Mouse (Mus musculus) heart, adult 9 months (tissue): ENCODE results near the gene Cyp39a1.

Experiments
- DNase-seq, 2 experiments: peaks; one replicate each; pipeline ENCODE4 v3.0.0; 2022; ENCODE audit warnings: low spot score in 2 of 2

Cyp39a1 gene

DNA sequence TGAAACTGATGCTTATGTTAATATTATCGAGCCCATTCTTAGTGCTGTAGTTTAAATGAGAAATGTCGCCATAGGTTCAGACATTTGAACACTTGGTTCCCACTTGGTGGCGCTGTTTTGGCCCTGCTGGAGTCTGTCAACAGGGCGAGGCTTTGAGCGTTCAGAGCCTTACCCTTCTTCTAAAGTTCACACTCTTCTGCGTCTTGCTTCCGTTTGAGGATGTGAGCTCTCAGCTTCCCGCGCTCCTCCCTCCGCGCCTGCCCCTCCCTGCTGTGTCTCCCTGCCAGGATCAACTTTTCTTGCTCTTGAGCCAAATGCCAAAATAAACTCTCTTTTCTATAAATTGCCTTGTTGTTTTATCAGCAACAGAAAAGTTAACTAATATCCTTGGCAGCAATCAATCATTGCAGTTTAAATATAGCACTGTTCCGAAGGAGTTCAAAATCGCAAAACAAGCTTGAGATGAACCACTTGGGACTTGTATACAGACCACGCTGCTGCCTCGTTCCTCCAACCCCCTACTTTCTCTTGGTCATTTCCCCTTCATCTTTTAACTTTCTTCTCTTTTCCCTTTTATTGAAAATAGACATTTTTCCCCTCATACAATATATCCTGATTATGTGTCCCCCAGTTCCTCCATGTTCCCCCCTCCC, 91.5 kb downstream of the Cyp39a1 start:
- DNase-seq = peak; percentile 49 to 57

DNA sequence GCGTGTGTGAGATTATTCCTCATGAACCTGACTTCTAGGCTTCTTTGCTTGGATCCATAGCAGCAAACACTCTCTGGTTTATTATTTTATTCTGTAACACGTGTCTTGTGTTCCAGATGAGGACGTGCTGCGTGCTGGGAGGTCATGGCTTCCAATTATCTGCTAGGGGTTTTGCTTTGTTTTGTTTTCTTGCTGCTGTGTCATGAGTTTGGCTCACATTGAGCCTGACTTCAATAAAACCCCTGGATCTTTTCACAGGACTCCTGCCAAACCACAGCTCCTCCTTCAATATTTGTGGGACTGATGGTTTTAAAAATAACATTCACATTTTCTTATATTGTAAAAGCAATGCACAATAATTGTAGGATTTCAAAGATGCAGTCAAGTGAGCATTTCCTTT, 117.3 kb downstream of the Cyp39a1 start:
- peak; percentile 54 to 63 for DNase-seq

DNA sequence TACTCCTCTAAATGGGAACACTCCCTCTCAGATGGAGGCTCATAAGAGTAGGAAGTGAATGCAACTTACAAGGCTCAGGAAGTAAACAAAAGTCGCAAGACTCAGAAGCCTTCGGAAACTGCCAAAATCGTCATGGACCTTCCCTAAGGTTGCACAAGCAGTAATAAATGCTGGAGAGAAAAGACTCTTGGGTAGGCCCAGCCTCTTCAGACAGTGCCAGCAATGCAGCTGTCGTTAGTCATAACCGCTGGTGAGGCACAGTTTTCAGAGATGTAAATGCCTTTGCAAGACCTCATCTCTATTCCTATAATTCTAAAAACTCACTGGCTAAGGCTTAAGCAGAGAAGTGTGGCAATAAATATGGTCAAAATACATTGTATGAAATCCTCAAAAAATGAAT, 121.0 kb downstream of the Cyp39a1 start:
- DNase-seq = no peak

DNA sequence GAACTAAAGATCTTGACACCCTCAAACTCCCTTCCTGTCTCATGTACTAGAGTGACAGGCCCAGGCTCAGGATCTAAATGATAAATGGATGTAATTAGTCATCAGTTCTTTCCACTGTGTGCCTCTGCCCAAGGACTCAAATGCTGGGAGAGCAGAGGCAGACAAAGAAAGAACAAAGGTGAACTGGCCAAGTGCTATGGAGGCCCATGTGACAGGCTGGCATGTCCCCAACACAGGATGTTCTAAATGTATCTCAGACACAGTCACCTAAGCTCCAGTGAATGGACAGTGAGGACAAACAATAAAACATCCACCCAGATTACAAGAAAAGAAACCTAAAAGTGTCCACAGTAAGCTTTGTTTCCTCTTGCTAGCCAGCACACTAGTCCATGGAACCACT, 122.2 kb downstream of the Cyp39a1 start:
- DNase-seq = no peak

DNA sequence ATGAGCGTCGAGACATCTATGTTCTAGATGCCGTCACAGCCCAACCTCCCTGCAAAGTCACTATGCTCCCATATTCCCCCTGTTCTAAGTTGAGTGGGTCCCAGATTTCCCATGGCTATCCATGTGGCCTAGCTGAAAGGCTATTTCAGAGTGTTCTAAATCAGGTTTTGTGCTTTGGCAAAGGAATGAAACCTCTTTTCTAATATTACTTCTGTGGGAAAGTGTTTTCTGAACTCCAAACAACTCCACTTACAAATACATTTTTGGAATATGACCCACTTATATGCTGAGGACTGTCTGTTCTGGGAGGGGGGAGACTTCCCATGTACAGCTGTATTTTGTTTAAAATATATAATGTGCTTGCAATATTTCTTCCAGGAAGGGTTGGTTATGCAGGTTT, 124.5 kb downstream of the Cyp39a1 start:
- no peak for DNase-seq

DNA sequence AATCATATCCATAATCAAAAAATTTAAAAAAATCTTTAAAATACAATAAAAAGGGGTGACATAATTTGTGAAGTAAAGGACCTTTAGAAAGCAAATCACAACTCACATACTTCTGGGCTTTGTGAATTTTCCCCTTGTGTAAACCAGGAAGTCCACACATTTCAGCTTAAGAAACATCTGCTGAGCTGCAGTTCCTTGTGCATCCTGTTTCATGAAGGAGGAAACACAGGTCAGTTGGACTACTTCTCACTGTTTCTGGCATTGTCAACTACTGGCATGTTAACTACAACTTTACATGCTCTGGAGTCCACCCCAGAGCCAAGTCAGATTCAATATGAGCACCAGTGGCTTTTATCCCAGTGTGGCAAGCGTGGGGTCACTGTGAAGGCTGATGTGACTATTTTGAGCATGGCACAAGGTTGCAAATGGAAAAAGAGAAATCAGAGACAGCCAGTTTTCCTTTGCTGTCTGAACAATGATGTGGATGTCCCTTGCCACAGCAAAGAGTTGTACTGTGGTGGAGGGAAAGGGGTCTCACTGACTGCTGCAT, 127.6 kb downstream of the Cyp39a1 start:
- peak; percentile 58 to 60 for DNase-seq
